Mouse (Mus musculus) forebrain, embryonic 11.5 days (tissue): ENCODE data around the gene Myh9. TPM values are rescaled to one million over a fixed set of nuclear protein-coding genes. Genes with fewer than 3 reads are reported as not detected.
"Not testable (repeated sequence)": the region's sequence is repeated elsewhere in the genome, so short reads cannot be mapped to it uniquely, and the experiment has no call there.

Source experiments
- ATAC-seq: fragments of 200-750 bp; cut with Nextera tagmentation; replicated peaks from 2 replicates; pipeline ENCODE4 v1.8.0; 2017; ENCODE audit warnings: moderate TSS enrichment; ENCODE audit not compliant: low FRiP score
- DNase-seq: peaks from one replicate; pipeline ENCODE4 v3.0.0-alpha.2; 2017; ENCODE audit warnings: low spot score
- H3K27ac ChIP-seq: fragments of 300-500 bp; sonication (generic); 2 replicates; pipeline ENCODE4 v1.5.1; 2014; ENCODE audit warnings: low read depth, low read length
- H3K27me3 ChIP-seq: fragments of 300-500 bp; sonication (generic); 2 replicates; pipeline ENCODE4 v1.6.1; 2014; ENCODE audit warnings: mild to moderate bottlenecking, low read length, mixed read lengths; ENCODE audit not compliant: control insufficient read depth, insufficient read depth
- H3K36me3 ChIP-seq: fragments of 300-500 bp; sonication (generic); 2 replicates; pipeline ENCODE4 v1.6.1; 2014; ENCODE audit warnings: mild to moderate bottlenecking, low read length, moderate library complexity, mixed read lengths; ENCODE audit not compliant: control insufficient read depth, insufficient read depth
- H3K4me1 ChIP-seq: fragments of 300-500 bp; sonication (generic); replicated peaks from 2 replicates; pipeline ENCODE4 v1.6.1; 2014; ENCODE audit warnings: low read length, mixed read lengths; ENCODE audit not compliant: control insufficient read depth, insufficient read depth
- H3K4me2 ChIP-seq: fragments of 300-500 bp; sonication (generic); 2 replicates; pipeline ENCODE4 v1.6.1; 2014; ENCODE audit warnings: low read depth, mild to moderate bottlenecking, low read length, moderate library complexity, mixed read lengths; ENCODE audit not compliant: severe bottlenecking
- H3K4me3 ChIP-seq: fragments of 300-500 bp; sonication (generic); 2 replicates; pipeline ENCODE4 v1.5.1; 2014; ENCODE audit warnings: low read depth, low read length
- H3K9ac ChIP-seq: fragments of 300-500 bp; sonication (generic); 2 replicates; pipeline ENCODE4 v1.6.1; 2014; ENCODE audit warnings: low read length
- H3K9me3 ChIP-seq: fragments of 300-500 bp; sonication (generic); 2 replicates; pipeline ENCODE4 v1.6.1; 2016; ENCODE audit warnings: low read length, mixed read lengths; ENCODE audit not compliant: control insufficient read depth
- WGBS: fragments of 180-500 bp; shearing (Covaris S2); extraction: QIAGEN DNeasy Blood & Tissue Kit; methylation state at CpG from one replicate; pipeline ENCODE4 v1.1.7; 2014; 5-methylcytosine and 5-hydroxymethylcytosine counted together
- polyA plus RNA-seq: library from polyadenylated mRNA; unstranded; fragments of >200 nt; fragmentation: Nextera tagmentation; extraction: Ambion mirVana; gene quantifications from 2 replicates; pipeline ENCODE4 v1.2.1, GENCODE M21; 2014

Gene Myh9
- polyA plus RNA-seq, 1 experiment from 2014 or later = 37.4 TPM

DNA sequence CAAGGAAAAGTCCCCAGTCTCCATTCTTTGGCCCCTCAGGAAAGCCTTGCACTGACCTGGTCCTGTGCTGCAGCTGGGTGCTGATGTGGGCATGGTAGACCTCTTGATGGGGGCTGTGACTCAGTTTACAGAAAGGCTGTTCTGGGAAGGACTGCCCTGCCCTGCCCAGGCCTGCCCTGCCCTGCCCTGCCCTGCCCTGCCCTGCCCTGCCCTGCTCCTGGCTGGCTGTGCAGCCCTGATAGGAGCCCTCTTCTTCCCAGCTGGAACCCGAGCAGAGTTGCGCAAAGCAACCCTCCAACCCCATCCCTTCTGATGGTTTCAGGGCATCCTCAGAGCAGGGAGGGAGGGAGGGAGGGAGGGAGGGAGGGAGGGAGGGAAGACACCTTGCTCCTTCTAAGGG is 86.8 kb downstream of the Myh9 start:
- H3K4me2 ChIP-seq = no peak overlapping the region
- no peak overlapping the region for H3K9ac ChIP-seq
- H3K4me3 ChIP-seq = no peak overlapping the region
- DNase-seq (no peak), ATAC-seq (no peak)
- WGBS = no CpG with 5 or more reads among the region's 2 CpGs
- no peaks in the 10 kb centered on the region for H3K36me3 ChIP-seq
- H3K27ac ChIP-seq = no peak overlapping the region
- no peaks in the 10 kb centered on the region for H3K27me3 ChIP-seq
- no peaks in the 10 kb centered on the region for H3K9me3 ChIP-seq
- no peaks in the 10 kb centered on the region for H3K4me1 ChIP-seq

DNA sequence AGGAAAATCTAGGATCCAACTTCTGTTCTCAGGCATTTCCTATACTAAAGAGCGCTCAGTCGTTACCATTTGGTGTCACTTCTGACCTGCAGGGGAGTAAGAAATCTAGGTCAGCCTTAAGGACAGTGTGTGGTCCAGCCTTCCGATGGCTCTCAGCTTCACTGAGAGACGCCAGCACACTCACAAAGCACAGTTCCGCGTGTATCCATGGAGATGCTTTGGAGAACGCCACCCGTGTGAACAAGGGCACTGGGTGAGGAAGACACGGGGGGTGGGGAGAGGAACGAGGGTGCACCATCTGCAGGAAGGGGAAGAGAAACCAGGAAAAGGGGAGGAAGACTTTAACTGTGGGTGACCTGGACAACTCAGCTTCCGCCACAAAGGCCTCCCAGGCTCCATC is 89.5 kb downstream of the Myh9 start:
- no peaks in the 10 kb centered on the region for H3K27me3 ChIP-seq

DNA sequence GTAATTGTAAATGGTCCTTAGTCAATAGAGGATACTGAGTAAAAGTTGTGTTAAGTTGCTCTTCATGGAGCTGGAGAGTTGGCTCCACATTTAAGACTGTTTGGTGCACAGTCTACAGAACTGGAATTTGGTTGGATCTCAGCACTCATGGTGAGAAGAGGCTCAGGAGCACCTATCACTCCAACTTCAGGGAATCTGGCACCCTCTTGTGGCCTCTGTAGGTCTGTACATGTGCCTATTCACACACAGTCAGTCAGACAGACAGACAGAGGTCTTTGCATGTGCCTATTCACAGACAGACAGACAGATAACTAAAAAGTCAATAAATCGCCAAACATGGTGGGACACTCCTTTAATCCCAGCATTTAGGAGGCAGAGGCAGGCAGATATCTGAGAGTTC is 91.5 kb downstream of the Myh9 start:
- ATAC-seq (no peak), DNase-seq (no peak)
- Histone ChIP-seq H3K4me3 (no peak overlapping the region), H3K9me3 (no peaks in the 10 kb centered on the region), H3K4me1 (no peaks in the 10 kb centered on the region), H3K27ac (no peak overlapping the region), H3K36me3 (no peaks in the 10 kb centered on the region), H3K9ac (no peak overlapping the region), H3K4me2 (no peak overlapping the region), H3K27me3 (no peaks in the 10 kb centered on the region)
- 52% methylated on average over 1 of the region's 1 CpGs for WGBS

More for the DNA sequence above, 89.5 kb downstream of the Myh9 start:
- Histone ChIP-seq H3K4me3 (no peak overlapping the region), H3K4me1 (no peaks in the 10 kb centered on the region), H3K36me3 (no peaks in the 10 kb centered on the region), H3K9me3 (no peaks in the 10 kb centered on the region), H3K9ac (no peak overlapping the region), H3K4me2 (no peak overlapping the region), H3K27ac (no peak overlapping the region)
- 70% methylated on average over 11 of the region's 11 CpGs for WGBS
- DNase-seq (no peak), ATAC-seq (no peak)

DNA sequence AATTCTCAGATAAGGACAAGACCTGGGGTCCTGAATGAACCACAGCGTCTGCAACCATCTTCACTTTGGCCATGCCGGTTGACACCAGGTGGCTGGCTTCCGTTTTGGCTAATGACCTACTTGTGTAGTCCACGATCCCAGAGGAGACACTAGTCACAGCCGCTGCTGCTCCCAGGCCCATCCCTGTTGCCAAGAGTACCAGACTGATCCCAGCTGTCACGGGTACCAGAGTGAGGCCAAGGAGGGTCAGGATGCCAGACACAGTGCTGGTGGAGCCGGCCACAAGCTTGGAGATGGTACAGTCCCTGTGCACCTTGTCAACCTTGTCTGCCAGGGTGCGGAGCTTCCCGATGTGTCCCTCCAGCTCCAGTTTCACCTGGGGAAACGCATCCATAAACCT is 92.3 kb downstream of the Myh9 start:
- no peak overlapping the region for H3K27ac ChIP-seq
- no peaks in the 10 kb centered on the region for H3K27me3 ChIP-seq
- ATAC-seq (no peak), DNase-seq (no peak)
- H3K4me1 ChIP-seq = no peaks in the 10 kb centered on the region
- no peak overlapping the region for H3K4me2 ChIP-seq
- H3K9me3 ChIP-seq = no peaks in the 10 kb centered on the region
- no peak overlapping the region for H3K4me3 ChIP-seq
- H3K36me3 ChIP-seq = no peaks in the 10 kb centered on the region
- H3K9ac ChIP-seq = no peak overlapping the region
- WGBS = 93% methylated on average over 10 of the region's 10 CpGs

DNA sequence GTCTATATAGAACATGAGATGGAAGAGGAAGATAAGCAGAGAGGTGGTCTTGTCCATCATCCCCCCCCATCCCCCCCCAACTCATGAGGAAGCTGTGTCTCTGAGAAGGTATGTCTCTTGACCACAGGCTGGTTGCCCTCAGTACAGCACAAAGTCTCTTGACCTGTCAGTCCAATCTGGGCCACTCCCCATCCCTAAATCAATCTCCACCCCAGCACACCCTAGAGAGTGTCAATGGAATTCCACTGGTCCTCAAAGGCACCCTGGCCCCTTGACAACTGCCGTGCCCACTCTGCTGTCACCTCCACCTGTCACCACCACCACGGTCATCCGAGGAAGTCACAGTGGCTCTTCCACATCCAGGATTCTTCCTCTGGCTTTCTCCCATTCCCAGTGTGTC is 93.6 kb downstream of the Myh9 start:
- Histone ChIP-seq H3K4me1 (no peaks in the 10 kb centered on the region), H3K4me2 (no peak overlapping the region), H3K27me3 (no peaks in the 10 kb centered on the region), H3K4me3 (no peak overlapping the region), H3K36me3 (no peaks in the 10 kb centered on the region), H3K9me3 (no peaks in the 10 kb centered on the region), H3K9ac (no peak overlapping the region), H3K27ac (no peak overlapping the region)
- no peak for ATAC-seq
- no peak for DNase-seq
- 95% methylated on average over 3 of the region's 3 CpGs for WGBS

DNA sequence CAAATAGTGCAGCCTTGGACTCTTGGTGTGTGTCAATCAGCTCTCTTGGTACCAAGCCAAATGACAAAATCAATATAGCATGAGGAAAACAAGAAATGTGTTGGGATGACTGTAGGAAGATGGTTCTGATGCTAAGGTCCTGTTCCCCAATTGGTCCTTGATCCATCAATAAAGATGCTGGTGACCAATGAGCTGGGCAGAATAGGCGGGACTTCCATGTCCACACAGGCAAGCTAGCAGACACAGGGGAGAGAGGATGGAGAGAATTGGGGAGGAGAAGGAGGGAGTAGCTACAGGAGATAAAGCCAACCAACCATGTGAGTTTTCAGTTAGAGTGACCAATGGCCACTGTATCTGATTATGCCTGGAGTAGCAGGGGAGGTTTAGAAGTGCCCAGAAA is 95.6 kb downstream of the Myh9 start:
- Histone ChIP-seq H3K4me3 (no peak overlapping the region), H3K4me1 (no peaks in the 10 kb centered on the region), H3K9ac (no peak overlapping the region), H3K9me3 (no peaks in the 10 kb centered on the region), H3K27ac (no peak overlapping the region), H3K27me3 (no peaks in the 10 kb centered on the region), H3K4me2 (no peak overlapping the region), H3K36me3 (no peaks in the 10 kb centered on the region)
- no peak for DNase-seq
- no peak for ATAC-seq
- WGBS = 96% methylated on average over 1 of the region's 1 CpGs

DNA sequence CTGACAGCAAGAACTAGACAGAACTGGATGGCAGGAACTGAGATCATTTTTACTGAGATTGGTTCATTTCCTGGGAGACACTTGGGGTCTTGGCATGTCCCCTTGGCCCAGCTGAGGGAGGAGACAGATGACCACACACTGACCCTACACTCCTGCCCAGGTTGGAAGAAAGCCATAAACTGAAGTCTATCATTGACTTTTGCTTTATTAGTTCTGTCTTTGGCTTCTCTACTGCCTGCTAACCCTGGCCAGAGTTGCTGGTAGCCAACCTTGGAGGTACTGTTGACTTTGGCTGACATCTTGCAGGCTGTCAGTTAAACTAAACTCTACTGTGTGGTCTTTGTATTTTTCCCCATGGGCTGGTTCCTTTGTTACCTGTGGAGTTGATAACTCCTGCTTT is 96.9 kb downstream of the Myh9 start:
- no peak for DNase-seq
- H3K27ac ChIP-seq = no peak overlapping the region
- H3K36me3 ChIP-seq = no peaks in the 10 kb centered on the region
- H3K4me1 ChIP-seq = no peaks in the 10 kb centered on the region
- no peak overlapping the region for H3K4me3 ChIP-seq
- no peak overlapping the region for H3K4me2 ChIP-seq
- ATAC-seq = no peak
- no peaks in the 10 kb centered on the region for H3K9me3 ChIP-seq
- no peak overlapping the region for H3K9ac ChIP-seq
- H3K27me3 ChIP-seq = no peaks in the 10 kb centered on the region

DNA sequence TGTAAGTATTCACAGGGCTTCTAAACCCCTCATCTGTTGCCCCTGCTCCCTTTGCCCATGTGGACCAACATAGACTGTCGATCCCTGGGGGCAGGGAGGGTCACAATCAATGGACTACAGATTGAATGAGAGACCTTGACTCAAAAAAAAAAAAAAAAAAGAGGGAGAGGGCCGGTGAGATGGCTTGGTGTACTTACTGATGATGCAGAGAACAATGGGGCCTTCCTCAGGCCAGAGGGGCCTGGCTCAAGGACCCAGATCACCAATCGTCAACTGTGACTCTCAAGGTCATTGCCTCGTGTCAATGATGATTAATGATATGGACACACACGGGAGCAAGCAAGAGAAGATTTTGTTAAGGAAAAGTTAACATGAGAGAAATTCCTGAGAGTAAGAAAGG is 97.3 kb downstream of the Myh9 start:
- H3K27me3 ChIP-seq = no peaks in the 10 kb centered on the region
- no peaks in the 10 kb centered on the region for H3K4me1 ChIP-seq
- WGBS = 49% methylated on average over 5 of the region's 5 CpGs
- no peak overlapping the region for H3K4me3 ChIP-seq
- H3K4me2 ChIP-seq = no peak overlapping the region
- DNase-seq = peak; percentile 18
- no peaks in the 10 kb centered on the region for H3K36me3 ChIP-seq
- H3K9me3 ChIP-seq = no peaks in the 10 kb centered on the region
- no peak overlapping the region for H3K9ac ChIP-seq
- no peak overlapping the region for H3K27ac ChIP-seq
- no peak for ATAC-seq

DNA sequence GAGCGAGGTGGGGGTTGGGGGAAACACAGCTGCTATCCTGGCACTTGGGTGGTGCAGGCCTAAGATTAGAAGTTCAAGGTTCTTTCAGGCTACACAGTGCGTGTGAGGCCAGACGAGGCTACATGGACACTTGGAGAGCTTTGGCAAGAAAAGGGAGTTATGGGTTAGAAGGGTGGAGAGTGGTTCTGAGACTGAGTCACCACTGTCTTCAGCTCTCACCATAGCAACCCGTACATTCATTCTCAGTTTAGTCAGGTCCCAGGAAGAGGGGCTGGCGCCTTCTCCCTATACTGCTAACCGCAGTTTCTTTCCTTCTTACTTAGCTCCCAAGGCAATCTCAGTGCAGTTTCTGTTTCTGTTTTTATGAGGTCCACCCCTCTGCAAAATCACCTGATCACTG is 100.4 kb downstream of the Myh9 start:
- not testable (repeated sequence) for H3K4me3 ChIP-seq, H3K9ac ChIP-seq, H3K36me3 ChIP-seq, H3K27me3 ChIP-seq, H3K4me2 ChIP-seq, H3K27ac ChIP-seq, H3K4me1 ChIP-seq, ATAC-seq, H3K9me3 ChIP-seq, DNase-seq
- WGBS = 84% methylated on average over 6 of the region's 6 CpGs
